Mouse (Mus musculus): ENCODE data around the gene Zc3hc1.

The Zc3hc1 gene

DNA sequence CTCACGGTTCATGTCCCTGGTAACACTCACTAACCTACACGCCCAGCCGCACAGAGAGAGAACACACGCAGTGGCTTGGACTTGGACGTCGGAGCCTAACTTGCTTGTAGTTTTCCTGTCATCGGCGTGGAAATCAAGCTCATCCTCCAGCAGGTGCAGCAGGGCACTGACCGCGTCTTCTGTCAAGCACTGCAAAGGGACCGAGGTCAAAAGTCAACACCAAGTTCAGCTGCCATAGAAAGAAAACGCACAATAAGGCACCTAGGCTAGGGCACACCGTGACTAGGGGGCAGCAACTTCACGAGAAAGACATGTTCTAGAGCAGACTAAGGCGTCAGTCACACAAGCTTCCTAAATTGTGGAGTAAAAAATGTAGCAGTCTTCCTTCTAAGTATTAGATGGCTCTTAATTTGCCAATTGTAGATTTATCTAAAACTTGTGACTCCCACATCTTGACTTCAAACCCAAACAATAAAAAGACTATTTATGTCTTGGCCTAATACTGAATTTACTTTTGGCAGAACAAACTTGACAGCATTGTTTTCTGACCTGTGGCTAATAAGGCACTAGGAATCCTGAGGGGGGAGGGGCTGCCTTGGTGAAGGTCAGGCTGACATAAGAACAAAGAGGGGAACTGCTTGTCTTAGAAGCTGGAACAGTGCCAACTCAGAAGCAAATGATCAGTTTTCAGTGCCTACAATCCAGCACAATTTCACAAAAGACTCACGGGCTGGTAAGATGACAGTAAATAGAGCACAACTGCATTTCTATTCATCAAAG lies 15.9 kb downstream of the Zc3hc1 start:
- no peak for DNase-seq (ENCODE audit: low read depth, low spot score)

DNA sequence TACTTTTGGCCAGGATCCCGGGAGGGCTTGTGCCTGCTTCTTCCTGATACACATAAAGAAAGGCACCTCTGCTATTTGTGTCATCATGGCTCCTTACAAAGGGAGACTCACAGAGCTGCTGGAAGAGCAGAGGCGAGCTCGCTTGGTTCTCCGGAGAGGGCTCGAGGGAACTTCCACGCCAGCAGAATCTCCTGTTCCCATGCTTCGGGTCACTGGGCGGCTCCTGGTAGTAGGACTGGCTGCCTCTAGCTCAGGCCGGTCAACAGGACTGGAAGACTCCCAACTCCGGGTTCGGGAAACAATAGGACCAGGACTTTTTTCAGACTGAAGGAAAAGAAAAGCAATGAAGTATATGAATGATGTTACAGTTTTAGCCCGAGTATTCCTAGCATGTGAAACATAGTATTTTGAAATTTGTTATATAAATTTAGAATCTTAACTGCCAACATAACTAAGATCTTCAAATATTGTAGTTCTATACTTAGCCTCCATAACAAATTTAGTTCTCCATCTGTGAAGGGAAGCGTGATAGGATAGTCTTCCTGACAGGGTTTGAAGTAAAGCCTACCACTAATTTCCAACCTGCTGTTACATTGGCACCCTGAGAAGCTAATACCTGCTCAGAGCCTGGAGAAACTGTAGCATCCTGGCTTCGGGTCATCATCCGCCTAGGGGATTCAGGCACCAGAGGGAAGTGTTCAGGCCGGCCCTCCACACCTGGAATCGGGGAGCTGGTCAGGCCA lies 18.0 kb downstream of the Zc3hc1 start:
- DNase-seq (ENCODE audit: low read depth, low spot score): no peak

DNA sequence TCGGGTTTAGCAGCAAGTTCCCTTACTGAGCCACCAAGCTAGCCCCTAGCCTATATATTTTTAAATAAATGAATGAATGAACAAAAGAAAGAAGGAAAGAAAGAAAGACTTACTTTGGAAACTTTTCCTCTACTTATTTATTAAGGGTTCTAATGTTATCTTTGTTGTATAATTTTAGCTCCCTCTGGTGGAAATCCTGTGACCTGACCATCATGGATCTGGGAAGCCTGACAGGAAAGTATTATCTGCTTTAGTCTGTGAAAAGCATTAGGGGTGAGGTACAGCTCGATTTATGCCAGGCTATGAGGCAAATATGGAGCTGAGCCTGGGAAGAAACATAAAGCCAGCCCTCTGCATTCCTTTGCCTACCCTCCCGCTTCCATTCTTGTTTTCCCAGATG lies 21.5 kb downstream of the Zc3hc1 start:
- DNase-seq (ENCODE audit: low read depth, low spot score): no peak

DNA sequence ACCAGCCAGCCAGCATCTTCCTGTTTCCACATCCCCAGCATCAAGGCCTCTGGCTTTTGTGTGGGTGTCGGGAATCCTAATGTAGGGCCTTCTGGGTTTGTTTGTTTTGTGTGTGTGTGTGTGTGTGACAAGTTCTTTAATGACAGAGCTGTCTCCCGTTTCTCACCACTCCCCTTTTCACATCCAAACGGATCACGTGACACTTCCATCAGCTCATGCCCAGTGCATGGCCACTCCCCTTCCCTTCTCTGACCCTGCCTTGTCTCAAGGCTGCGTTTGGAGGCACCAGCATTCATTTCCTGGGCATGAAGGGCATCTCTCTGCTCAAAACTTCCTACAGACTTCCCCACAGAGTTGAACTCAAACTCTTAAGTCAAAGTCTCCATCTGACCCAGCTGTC lies 27.0 kb downstream of the Zc3hc1 start:
- DNase-seq (ENCODE audit: low read depth, low spot score): no peak

DNA sequence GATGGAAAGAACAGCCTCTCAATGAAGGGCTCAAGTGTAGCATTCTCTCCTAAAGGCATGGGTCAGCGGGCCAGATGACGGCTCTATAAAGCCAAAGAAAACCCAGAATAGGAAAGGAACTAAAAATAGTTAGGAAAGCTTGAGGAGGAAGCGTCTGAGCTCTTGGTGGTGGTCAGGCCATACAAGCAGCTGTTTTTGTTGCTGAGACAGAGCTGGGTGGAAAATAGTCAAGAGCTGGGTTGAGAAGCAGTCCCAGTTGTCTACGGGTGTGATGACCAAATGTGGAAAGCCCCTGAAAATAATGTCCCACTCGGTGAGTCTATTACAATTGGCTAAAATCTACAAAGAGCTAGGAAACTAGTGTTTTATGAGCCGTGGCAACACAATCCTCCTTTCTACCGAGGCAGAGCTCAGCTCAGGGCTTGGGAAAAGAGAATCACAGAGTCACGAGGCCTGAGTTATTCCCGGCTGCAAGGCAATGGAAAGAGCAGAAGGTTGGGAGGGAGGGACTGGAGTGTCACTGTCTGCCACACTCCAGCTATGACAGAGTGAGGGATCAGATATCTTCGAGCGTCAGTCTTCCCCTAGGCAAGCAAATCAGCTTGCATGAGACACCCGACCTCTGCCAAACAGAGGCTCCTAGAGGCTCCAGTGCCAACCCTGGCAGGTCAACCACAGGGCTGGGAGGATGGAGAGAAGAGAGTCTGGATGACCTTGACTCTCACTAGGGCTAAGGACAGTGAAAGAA lies 30.9 kb downstream of the Zc3hc1 start:
- no peak for DNase-seq (ENCODE audit: low read depth, low spot score)

DNA sequence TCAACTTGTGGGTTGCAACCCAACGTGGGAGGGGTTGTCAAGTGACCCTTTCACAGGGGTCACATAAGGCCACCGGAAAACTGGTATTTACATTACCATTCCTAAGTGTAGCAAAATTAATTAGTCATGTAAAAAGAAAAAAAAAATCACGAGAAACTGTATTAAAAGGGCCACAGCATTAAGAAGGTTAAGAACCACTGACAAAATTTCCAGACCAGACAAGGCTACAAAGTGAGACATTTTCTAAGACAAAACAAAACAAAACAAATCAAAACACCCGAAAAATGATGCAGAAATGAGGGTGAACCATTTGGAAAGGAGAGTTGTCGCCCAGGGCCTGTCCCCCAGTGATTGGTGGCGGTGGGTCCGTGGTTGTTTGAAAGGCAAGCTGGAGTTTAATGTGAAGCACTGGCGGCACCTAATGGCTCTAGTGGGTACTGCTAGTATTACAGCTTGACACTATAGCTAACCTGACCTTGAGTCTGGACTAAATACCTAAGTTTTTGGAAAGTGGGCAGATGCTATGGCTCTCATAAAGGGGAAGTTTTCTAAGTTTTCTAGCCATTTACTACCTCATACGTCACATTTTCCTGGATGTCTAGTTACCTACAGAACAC lies 33.2 kb downstream of the Zc3hc1 start:
- DNase-seq (ENCODE audit: low read depth, low spot score): peak; percentile 54

DNA sequence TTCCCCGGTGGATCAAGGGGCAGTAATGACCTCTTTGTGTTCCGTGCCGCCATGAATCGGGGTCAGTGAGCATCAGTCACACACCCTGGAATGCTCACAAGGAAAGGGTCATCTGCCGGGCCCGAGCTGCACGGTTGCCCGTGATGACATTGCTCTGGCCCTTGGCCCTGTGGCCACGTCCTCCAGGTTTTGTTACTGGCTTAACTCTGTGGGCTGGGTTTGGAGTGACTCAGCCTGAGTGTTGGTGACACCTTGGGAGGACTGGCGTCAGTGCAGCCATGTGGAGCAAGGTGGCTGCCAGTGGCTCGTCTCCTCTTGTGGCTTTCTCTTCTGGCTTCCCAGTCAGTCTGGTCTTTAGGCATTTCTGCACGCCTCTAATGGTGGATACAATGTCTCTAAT lies 34.1 kb downstream of the Zc3hc1 start:
- no peak for DNase-seq (ENCODE audit: low read depth, low spot score)

DNA sequence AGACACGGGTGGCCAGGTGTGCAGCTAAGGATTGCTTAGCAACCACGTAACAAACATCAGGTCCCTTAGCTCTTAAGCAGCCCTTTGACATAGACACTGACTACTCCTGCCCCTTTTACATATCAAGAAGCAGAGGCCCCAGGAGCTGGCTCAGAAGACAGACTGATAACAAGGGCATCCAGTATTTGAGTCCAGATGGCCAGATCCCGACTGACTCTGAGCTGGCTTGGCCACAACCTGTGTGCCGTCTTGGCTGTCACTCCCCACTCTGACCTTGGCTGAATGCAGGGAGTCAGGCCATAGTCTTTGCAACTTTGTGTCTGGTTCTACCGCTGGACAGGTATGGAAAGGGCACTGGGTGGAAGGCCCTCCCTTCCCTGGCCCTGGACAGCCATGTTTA lies 34.7 kb downstream of the Zc3hc1 start:
- DNase-seq (ENCODE audit: low read depth, low spot score): no peak

DNA sequence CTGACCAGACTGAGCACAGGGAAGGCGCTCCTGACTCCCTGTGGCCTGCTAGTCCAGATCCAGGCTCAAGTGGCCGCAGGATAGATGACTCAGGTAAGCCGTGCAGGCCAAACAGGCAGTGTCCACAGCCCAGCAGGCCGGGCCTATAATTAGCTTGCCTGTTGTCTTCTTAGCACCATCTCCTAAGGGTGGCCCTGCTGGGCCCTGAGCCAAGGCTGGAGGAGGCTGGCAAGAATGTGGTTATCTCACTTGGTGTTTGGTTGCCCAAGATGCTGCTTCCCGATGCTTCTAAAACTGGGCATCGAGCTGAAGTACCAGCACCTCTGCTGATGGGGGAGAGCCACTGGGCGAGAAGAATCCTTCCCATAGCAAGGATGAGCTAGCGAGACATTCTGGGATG lies 35.1 kb downstream of the Zc3hc1 start:
- DNase-seq (ENCODE audit: low read depth, low spot score): no peak

DNA sequence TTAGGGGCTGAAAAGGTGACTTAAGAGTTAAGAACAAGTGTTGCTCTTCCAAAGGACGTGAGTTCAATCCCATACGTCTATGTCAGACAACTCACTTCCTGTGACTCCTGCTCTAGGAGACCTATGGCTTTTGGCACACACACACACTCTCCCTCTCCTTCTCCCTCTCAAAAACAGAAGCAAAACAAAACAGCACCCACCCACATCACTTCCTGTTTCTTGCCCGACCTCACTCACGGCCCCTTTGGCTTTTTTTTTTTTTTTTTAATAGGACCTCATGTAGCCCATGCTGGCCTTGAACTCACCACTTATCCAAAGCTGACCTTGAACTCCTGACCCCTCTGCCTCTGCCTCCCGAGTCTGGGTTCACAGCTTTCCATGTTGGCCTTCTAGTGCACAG lies 36.1 kb downstream of the Zc3hc1 start:
- DNase-seq (ENCODE audit: low read depth, low spot score): no peak

DNA sequence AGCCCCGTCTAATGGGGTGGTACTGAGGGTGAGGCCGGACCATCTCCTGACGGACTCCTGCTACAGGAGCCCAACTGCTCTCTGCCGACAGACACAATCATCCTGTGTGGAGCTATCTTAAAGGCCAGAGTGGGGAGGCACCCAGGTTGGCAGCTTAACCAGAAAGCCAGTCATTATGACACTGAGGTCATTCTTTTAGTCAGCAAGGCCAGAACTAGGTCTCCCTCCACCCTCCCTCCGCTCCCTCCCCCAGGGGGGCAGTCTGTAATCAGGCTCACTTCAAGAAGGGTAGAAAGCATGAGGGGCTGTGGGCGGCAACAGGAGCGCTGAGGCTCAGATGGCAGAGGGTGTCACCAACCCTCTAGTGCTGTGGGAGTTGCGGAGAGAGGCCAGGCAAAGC lies 37.2 kb downstream of the Zc3hc1 start:
- DNase-seq (ENCODE audit: low read depth, low spot score): no peak

DNA sequence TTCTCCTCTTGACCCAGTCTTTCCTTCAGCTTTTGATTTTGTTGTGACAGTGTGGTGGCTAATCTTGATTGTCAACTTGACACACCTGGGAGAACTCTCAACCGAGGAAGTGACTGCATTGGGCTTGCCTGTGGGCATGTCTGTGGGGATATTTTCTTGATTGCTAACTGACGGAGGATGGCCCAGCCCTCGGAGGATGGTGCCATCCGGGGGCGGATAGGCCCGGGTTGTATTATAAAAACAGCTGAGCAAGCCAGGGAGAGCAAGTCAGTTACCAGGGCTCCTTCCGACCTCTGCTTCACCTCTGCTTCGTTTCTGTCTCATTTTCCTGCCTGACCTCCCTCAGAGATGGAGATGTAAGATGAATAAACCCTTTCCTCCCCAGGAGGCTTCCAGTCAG lies 38.1 kb downstream of the Zc3hc1 start:
- DNase-seq (ENCODE audit: low read depth, low spot score): no peak

DNA sequence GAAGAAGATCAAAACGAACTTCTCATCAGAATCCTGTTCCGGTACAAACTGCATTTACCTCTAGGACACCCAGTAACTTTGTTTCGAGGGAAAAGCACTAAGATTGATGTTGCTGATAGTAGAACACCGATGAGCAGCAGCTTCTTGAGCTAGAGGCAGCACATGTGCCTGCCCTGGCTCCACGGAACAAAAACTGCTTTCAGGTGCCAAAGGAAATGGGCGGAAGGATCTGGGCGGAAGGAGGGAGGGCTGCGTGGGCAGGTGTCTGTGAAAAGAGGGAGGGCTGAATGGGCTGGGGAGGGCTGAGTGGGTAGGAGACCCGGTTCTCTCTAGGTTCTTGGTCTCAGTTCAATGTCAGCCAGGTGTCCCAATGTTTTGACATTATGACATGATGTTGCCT lies 39.5 kb downstream of the Zc3hc1 start:
- DNase-seq (ENCODE audit: low read depth, low spot score): no peak

DNA sequence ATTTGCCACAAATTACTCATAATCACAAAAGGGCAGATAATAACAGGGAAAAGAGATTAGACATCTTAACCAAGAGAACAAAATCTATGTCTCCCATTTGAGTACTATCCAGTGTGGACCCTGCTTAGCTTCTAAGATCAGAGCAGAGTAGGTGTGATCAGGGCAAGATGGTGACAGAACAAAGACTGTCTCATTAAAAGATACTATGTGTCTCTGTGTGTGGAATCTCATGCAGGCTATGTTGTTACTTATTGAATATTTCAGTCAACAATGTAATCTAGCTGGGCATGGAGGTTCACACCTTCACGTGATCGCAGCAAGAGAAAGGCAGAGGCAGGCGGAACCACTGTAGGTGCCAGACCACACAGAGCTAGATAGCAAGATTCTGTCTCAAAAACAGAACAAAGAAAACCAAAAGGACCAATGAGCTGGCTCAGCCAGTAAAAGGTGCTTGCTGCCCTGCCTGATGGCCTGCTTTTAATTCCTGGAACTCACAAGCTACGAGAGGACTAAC lies 43.5 kb downstream of the Zc3hc1 start:
- DNase-seq (ENCODE audit: low read depth, low spot score): no peak

DNA sequence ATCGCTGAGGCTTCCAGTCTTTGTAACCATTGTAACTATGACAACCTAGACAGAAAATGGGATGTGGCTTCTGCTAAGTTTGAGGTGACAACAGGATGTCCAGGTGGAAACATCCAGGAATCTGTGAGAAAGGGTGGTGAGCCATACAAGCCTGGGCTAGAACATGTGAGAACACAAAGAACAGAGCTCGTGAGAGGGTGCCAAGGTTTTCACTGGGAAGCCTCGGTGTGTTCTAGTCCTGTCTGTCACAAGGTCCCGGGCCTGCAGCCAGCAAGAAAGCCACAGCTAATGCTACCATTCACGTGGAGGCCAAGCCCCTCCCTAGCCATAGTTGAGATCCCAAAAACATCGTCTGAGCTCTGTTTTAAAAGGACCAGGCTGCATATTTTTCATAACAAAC lies 44.1 kb downstream of the Zc3hc1 start:
- DNase-seq (ENCODE audit: low read depth, low spot score): no peak

DNA sequence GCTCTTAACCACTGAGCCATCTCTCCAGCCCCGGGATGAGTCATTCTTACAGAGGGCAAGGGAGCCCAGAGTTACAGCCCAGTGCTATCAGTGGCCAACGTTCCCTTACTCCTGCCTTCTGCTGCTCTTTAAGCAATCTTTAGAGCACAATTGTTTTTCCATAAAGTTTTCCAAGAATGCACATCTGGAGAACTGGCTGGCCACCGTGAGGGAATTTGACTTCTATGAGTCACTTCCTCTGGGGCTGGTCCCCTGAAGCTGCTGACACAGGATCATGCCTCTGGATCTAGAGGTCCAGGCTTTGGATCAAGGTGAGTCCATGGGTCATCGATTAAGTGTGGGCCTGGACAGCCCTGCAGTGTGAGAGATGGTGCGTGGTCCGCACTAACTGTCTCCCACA lies 46.8 kb downstream of the Zc3hc1 start:
- DNase-seq (ENCODE audit: low read depth, low spot score): no peak

DNA sequence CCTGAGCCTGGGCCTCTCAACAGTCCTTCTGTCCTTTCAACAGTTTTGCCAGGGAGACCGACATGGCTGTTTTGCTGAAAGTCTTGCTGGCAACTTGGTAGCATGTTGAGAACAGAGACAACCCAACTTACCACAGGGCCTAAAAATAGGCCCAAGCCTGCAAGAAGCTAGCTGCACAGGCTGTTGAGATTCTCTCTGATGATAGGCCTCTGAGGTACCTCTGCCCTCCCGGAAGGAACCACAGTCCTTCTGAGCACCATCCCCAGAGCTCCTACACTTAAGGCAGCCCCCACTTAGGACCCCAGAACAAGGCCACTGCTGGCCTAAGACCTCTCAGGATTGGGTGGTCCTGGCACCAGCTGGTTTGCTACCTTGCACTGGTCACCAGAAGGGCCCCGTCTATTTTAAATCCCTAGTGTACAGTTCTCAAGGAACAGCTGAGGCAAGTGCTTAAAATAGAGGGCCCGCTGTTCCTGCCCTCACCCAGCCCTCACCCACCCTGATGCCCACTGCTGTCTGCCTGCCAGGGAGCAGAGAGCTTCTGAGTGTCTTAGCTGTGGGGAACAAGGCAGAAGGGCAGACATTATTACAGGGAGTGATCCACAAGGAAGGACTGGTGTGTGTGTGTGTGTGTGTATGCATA lies 50.5 kb downstream of the Zc3hc1 start:
- DNase-seq (ENCODE audit: low read depth, low spot score): no peak

DNA sequence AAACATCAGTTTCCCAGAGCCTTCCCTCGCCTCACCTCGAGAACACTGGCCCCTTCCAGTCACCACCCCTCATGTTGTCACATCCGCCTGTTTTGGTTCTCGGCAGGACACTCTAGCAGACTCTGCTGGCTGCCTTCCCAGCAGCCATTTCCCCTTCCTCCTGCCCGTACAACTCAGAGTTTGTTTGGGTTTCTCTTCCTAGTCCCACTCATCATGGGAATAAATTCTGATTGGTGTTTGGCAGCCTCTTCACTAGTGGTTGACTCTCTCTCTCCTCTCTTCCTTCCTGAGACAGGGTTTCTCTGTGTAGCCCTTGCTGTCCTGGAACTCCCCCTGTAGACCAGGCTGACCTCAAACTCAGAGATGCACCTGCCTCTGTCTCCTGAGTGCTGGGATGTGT lies 53.9 kb downstream of the Zc3hc1 start:
- no peak for DNase-seq (ENCODE audit: low read depth, low spot score)

DNA sequence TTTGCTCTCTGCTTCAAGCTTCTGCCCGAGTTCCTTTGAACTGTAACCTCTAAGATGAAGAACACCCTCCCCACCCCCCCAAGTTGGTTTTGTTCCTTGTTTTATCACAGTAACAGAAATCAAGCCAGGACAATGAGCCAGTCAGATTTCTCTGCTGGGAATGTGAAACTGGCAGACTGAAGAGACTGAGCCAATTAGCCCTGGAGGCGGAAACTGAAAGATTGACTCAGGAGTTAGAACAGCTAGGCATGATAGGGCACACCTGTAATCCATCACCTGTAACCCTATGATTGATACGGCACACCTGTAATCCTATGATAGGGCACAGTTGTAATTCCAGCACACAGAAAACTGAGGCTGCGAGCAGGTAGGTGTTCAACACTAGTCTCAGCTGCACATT lies 58.6 kb downstream of the Zc3hc1 start:
- DNase-seq (ENCODE audit: low read depth, low spot score): no peak

DNA sequence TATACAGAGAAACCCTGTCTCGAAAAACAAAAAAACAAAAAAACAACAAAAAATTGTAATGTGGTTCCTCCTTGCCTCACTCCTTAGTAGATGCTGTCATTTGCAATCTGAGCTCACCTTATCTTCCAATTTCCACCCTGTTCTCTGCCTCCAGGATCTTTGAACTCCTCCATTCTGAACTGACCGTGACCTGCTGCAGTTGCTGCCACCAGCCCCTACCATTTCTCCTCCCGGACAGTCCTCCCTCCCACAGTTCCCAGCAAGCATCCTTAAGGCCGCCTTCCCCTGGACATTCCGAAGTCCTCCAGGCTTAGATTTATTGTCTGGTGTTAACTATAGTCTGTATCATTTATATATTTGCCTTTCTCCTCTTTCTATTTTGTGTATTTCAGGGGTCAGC lies 60.1 kb downstream of the Zc3hc1 start:
- no peak for DNase-seq (ENCODE audit: low read depth, low spot score)

DNA sequence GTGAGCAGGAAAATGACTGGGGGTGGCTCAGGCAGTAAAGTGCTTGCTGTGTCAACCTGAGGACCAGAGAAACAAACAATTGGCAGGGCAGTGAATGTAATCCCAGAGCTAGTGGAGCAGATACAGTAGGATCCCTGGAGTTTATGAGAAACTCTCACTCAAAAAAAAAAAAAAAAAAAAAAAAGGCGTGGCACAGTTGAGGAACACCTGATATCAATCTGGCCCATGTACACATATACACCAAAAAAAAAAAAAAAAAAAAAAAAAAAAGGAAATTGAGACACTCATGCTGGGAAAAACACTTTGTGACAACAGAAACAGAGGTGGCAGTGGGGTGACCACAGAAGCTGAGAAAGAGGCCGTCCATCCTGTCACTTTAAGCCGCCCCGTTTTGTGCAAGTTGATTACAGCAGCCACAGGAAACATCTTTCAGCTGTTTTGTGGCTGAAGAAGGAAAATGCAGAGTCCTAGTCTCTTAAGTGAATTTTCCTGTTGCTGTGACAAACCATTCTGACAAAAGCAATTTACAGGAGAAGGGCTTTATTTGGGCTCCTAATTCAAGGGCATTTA lies 64.8 kb downstream of the Zc3hc1 start:
- no peak for DNase-seq (ENCODE audit: low read depth, low spot score)
